Mouse (Mus musculus) brain, embryonic 14.5 days (tissue): ENCODE data around the gene Fezf1.

Source experiments
- CTCF ChIP-seq: fragments of 200-500 bp; IDR thresholded peaks from 2 replicates; pipeline ENCODE4 v1.5.1; 2012; ENCODE audit warnings: inconsistent platforms, mild to moderate bottlenecking, moderate library complexity, borderline replicate concordance; ENCODE audit not compliant: insufficient read depth, insufficient read length; ENCODE audit errors: extremely low read depth
- POLR2A ChIP-seq: fragments of 200-500 bp; IDR thresholded peaks from 2 replicates; pipeline ENCODE4 v1.6.1; 2012; ENCODE audit warnings: mild to moderate bottlenecking, inconsistent platforms, borderline replicate concordance; ENCODE audit not compliant: poor library complexity, insufficient read depth, insufficient read length, severe bottlenecking; ENCODE audit errors: extremely low read depth

GRCm38 (mm10) chr6:23249616-23250287, 1.6 kb upstream of the Fezf1 start:
- TF ChIP-seq CTCF: peak; percentile 48; the same call in 1 of the 2 replicates
- TF ChIP-seq POLR2A: no peak
